Mouse (Mus musculus) limb, embryonic 15.5 days (tissue): ENCODE data around the gene Fam131c. TPM values are rescaled to one million over a fixed set of nuclear protein-coding genes. Genes with fewer than 3 reads are reported as not detected.

Experiments
- ATAC-seq: fragments of 200-750 bp; cut with Nextera tagmentation; 2 replicates; pipeline ENCODE4 v1.8.0; 2017; ENCODE audit warnings: low read depth, moderate TSS enrichment; ENCODE audit not compliant: insufficient number of reproducible peaks, low FRiP score, low TSS enrichment
- H3K27ac ChIP-seq: fragments of 300-500 bp; sonication (generic); 2 replicates; pipeline ENCODE4 v1.5.1; 2015; ENCODE audit warnings: moderate library complexity, mild to moderate bottlenecking, inconsistent platforms
- H3K27me3 ChIP-seq: fragments of 300-500 bp; sonication (generic); 2 replicates; pipeline ENCODE4 v1.6.1; 2015; ENCODE audit warnings: inconsistent platforms
- H3K36me3 ChIP-seq: fragments of 300-500 bp; sonication (generic); 2 replicates; pipeline ENCODE4 v1.6.1; 2015; ENCODE audit warnings: inconsistent platforms
- H3K4me1 ChIP-seq: fragments of 300-500 bp; sonication (generic); 2 replicates; pipeline ENCODE4 v1.6.1; 2015; ENCODE audit warnings: inconsistent platforms
- H3K4me2 ChIP-seq: fragments of 300-500 bp; sonication (generic); 2 replicates; pipeline ENCODE4 v1.6.1; 2015; ENCODE audit warnings: mild to moderate bottlenecking, inconsistent platforms
- H3K4me3 ChIP-seq: fragments of 300-500 bp; sonication (generic); 2 replicates; pipeline ENCODE4 v1.5.1; 2015; ENCODE audit warnings: mild to moderate bottlenecking, inconsistent platforms
- H3K9ac ChIP-seq: fragments of 300-500 bp; sonication (generic); 2 replicates; pipeline ENCODE4 v1.6.1; 2015; ENCODE audit warnings: inconsistent platforms
- H3K9me3 ChIP-seq: fragments of 300-500 bp; sonication (generic); 2 replicates; pipeline ENCODE4 v1.6.1; 2016; ENCODE audit warnings: inconsistent platforms
- WGBS: fragments of 180-500 bp; shearing (Covaris S2); methylation state at CpG from one replicate; pipeline ENCODE4 v1.1.7; 2015; 5-methylcytosine and 5-hydroxymethylcytosine counted together
- polyA plus RNA-seq: library from polyadenylated mRNA; unstranded; fragments of >200 nt; fragmentation: Nextera tagmentation; extraction: Ambion mirVana; gene quantifications from 2 replicates; pipeline ENCODE4 v1.2.1, GENCODE M21; 2015

The Fam131c gene
- polyA plus RNA-seq, 1 experiment from 2014 or later: 1.6 TPM

DNA sequence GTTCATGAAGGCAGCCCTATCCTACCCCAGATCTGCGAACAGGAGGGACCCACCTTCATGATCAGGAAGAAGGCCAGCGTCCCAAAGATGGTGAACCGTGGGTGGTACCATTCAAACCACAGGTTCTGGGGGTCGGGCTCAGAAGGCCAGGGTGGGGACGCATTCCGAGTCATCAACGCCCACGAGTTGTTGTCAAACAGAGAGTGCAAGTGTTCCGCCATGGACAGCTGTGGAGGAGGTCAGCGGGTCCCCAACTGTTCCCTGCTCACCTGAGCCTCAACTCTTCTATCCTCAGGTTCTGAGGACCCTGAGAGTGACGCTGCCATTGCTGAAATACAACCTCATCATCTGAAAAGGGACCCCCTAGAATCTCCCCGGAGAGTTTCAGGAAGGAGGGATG is 23.3 kb downstream of the Fam131c start:
- Histone ChIP-seq H3K4me1 (0 out of 2 replicates have a peak, but pooled peaks cover 4% of the 10 kb centered on the region), H3K9me3 (no peaks in the 10 kb centered on the region), H3K27ac (no peak overlapping the region), H3K36me3 (no peaks in the 10 kb centered on the region), H3K4me2 (no peak overlapping the region), H3K9ac (no peak overlapping the region), H3K4me3 (no peak overlapping the region), H3K27me3 (no peaks in the 10 kb centered on the region; the same call in 1 of the 2 replicates)
- 75% methylated on average over 12 of the region's 12 CpGs for WGBS
- no peak for ATAC-seq

GRCm38 (mm10) chr4:141394751-141395150 is 26.7 kb downstream of the Fam131c start:
- no peak overlapping the region for H3K4me3 ChIP-seq
- 15% methylated on average over 16 of the region's 16 CpGs for WGBS
- H3K9me3 ChIP-seq: no peaks in the 10 kb centered on the region
- no peaks in the 10 kb centered on the region; the same call in 1 of the 2 replicates for H3K27me3 ChIP-seq
- ATAC-seq: no peak
- peaks cover 13% of the 10 kb centered on the region; the same call in 1 of the 2 replicates for H3K4me1 ChIP-seq
- no peaks in the 10 kb centered on the region for H3K36me3 ChIP-seq
- H3K9ac ChIP-seq: no peak overlapping the region
- H3K4me2 ChIP-seq: peak overlapping the region; percentile 22; the same call in 1 of the 2 replicates
- H3K27ac ChIP-seq: no peak overlapping the region

DNA sequence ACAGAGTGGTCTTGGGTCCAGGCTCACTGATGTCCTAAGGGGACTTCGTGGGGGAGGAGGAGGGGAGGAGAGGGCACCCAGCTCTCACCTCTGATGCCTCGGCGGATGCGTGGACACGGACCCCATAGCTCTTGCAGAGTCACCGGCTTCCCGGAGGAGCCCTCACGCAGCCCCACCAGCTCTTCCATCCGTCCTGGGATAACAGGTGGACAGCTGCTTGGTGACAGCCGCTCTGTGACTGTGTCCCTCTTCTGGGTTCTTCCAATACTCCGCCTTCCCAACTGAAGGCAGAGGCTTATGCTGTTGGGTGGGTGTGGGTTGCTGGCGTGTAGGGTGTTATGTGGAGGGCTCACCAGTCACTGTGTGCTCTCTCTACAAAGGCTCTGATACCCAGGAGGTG is 29.8 kb downstream of the Fam131c start:
- Histone ChIP-seq H3K9ac (no peak overlapping the region), H3K9me3 (no peaks in the 10 kb centered on the region), H3K27me3 (no peaks in the 10 kb centered on the region), H3K4me1 (peaks cover 16% of the 10 kb centered on the region; the same call in 1 of the 2 replicates), H3K36me3 (no peaks in the 10 kb centered on the region), H3K4me2 (no peak overlapping the region), H3K4me3 (no peak overlapping the region), H3K27ac (no peak overlapping the region)
- 79% methylated on average over 12 of the region's 12 CpGs for WGBS
- ATAC-seq: no peak

DNA sequence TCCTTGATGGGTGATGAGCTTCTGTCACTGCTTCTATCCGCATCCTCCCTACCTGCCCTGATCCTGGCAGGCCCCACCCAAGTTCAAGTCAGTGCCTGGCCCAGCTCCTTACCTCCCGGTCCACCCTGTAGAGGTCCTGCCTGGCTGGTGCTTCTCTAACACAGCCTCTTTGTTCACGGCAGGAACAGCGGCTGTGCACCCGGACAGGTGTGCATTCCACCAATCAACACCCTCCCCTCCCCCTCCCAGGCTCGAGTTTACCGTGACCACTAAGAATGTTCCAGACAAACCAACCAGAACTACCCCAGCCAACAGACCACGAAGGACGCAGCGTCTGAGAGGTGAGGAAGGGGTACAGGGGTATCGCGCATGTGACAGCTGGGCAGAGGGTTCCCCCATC is 30.5 kb downstream of the Fam131c start, which contains the start of gene Clcnka:
Gene Clcnka (minus strand): TSS at position 180 of the 400 bp plus-strand sequence.
- no peak for ATAC-seq
- no peak within 1 kb of the TSS for H3K9ac ChIP-seq
- WGBS: 45% methylated on average over 12 of the region's 12 CpGs

GRCm38 (mm10) chr4:141400171-141400570 is 32.2 kb downstream of the Fam131c start:
- Histone ChIP-seq H3K4me1 (peaks cover 19% of the 10 kb centered on the region; the same call in 1 of the 2 replicates), H3K4me2 (no peak overlapping the region), H3K9me3 (no peaks in the 10 kb centered on the region), H3K27me3 (no peaks in the 10 kb centered on the region), H3K4me3 (no peak overlapping the region), H3K9ac (no peak overlapping the region), H3K36me3 (no peaks in the 10 kb centered on the region), H3K27ac (no peak overlapping the region)
- WGBS: 79% methylated on average over 15 of the region's 15 CpGs
- no peak for ATAC-seq

More for the DNA sequence above, 30.5 kb downstream of the Fam131c start, which contains the start of gene Clcnka:
- Histone ChIP-seq H3K27me3 (no peaks in the 10 kb centered on the region), H3K9me3 (no peaks in the 10 kb centered on the region), H3K4me1 (peaks cover 16% of the 10 kb centered on the region; the same call in 1 of the 2 replicates), H3K4me3 (no peak within 1 kb of the TSS), H3K36me3 (no peaks in the 10 kb centered on the region), H3K27ac (0 out of 2 replicates have a peak within 1 kb of the TSS, but pooled peaks have one; percentile 7), H3K4me2 (no peak within 1 kb of the TSS)

GRCm38 (mm10) chr4:141404518-141405313 is 36.7 kb downstream of the Fam131c start:
- peak; percentile 71 for ATAC-seq
- Histone ChIP-seq H3K4me3 (0 out of 2 replicates have a peak overlapping the region, but pooled peaks have one; percentile 7), H3K4me2 (peak overlapping the region; percentile 35), H3K36me3 (no peaks in the 10 kb centered on the region), H3K9me3 (no peaks in the 10 kb centered on the region), H3K4me1 (peaks cover 13% of the 10 kb centered on the region; the same call in 1 of the 2 replicates), H3K9ac (no peak overlapping the region), H3K27me3 (no peaks in the 10 kb centered on the region), H3K27ac (no peak overlapping the region)
- 13% methylated on average over 15 of the region's 15 CpGs for WGBS

DNA sequence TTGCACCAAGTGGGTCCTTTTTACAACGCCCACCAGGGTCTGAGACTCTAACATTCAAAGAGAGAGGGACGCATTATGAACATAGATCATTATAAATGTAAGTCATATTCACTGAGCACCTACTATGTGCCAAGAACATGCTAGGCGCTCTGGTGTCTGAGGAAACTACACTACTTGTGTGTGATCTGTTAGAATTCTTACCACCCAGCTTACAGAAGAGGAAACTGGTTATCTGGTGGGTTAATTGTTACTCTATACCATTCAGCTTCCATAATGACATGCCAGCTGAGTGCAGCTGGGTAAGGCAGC is 37.2 kb downstream of the Fam131c start:
- Histone ChIP-seq H3K4me1 (peaks cover 11% of the 10 kb centered on the region; the same call in 1 of the 2 replicates), H3K9ac (no peak overlapping the region), H3K27ac (no peak overlapping the region), H3K4me2 (no peak overlapping the region), H3K9me3 (no peaks in the 10 kb centered on the region), H3K4me3 (no peak overlapping the region), H3K36me3 (no peaks in the 10 kb centered on the region), H3K27me3 (no peaks in the 10 kb centered on the region)
- no peak for ATAC-seq
- WGBS: 83% methylated on average over 3 of the region's 3 CpGs

- no peaks in the 10 kb centered on the region for H3K36me3 ChIP-seq
- WGBS: 42% methylated on average over 14 of the region's 14 CpGs
- no peak overlapping the region for H3K4me3 ChIP-seq
- no peak overlapping the region for H3K27ac ChIP-seq
- H3K4me1 ChIP-seq: peaks cover 16% of the 10 kb centered on the region
- H3K4me2 ChIP-seq: no peak overlapping the region
- no peak overlapping the region for H3K9ac ChIP-seq
- no peaks in the 10 kb centered on the region for H3K9me3 ChIP-seq
- H3K27me3 ChIP-seq: no peaks in the 10 kb centered on the region
- no peak for ATAC-seq
These were observed 38.7 kb downstream of the Fam131c start for GRCm38 (mm10) chr4:141406516-141407299.

- peaks cover 16% of the 10 kb centered on the region for H3K4me1 ChIP-seq
- ATAC-seq: no peak
- H3K27me3 ChIP-seq: no peaks in the 10 kb centered on the region
- H3K36me3 ChIP-seq: no peaks in the 10 kb centered on the region
- H3K4me2 ChIP-seq: no peak overlapping the region
- no peaks in the 10 kb centered on the region for H3K9me3 ChIP-seq
- no peak overlapping the region for H3K27ac ChIP-seq
- WGBS: 87% methylated on average over 3 of the region's 3 CpGs
- H3K4me3 ChIP-seq: no peak overlapping the region
- no peak overlapping the region for H3K9ac ChIP-seq
These were observed 40.6 kb downstream of the Fam131c start for GRCm38 (mm10) chr4:141408577-141408976.

- Histone ChIP-seq H3K4me1 (peaks cover 9% of the 10 kb centered on the region), H3K4me2 (0 out of 2 replicates have a peak overlapping the region, but pooled peaks have one; percentile 7), H3K9ac (no peak overlapping the region), H3K27me3 (no peaks in the 10 kb centered on the region), H3K9me3 (no peaks in the 10 kb centered on the region), H3K4me3 (no peak overlapping the region; the same call in 1 of the 2 replicates), H3K27ac (no peak overlapping the region), H3K36me3 (no peaks in the 10 kb centered on the region)
- 20% methylated on average over 22 of the region's 22 CpGs for WGBS
- no peak for ATAC-seq
These were observed 43.5 kb downstream of the Fam131c start for GRCm38 (mm10) chr4:141411430-141411992.

GRCm38 (mm10) chr4:141415924-141416323 is 47.9 kb downstream of the Fam131c start, which contains the start of gene Clcnkb:
Clcnkb (minus strand) TSS chr4:141416014.
- 62% methylated on average over 7 of the region's 7 CpGs for WGBS

More at GRCm38 (mm10) chr4:141415924-141416323, 47.9 kb downstream of the Fam131c start, which contains the start of gene Clcnkb:
- Histone ChIP-seq H3K36me3 (no peaks in the 10 kb centered on the region), H3K4me2 (no peak within 1 kb of the TSS), H3K4me3 (no peak within 1 kb of the TSS), H3K4me1 (peaks cover 19% of the 10 kb centered on the region), H3K9ac (no peak within 1 kb of the TSS), H3K9me3 (no peaks in the 10 kb centered on the region), H3K27ac (no peak within 1 kb of the TSS), H3K27me3 (no peaks in the 10 kb centered on the region)
- no peak for ATAC-seq
